Mouse (Mus musculus): ENCODE measurements at regions not wholly inside any gene's neighbourhood (a gene's known extent, or its start where the extent isn't known, plus 50 kb on each side); places are given as distances from the start of the nearest gene placed in this dataset.
"Not testable (repeated sequence)": the region's sequence is repeated elsewhere in the genome, so short reads cannot be mapped to it uniquely, and the experiment has no call there.

GRCm38 (mm10) chr12:15493640-15494039 is 323.1 kb downstream of the Trib2 start:
- DNase-seq: no peak
- 92% methylated on average over 2 of the region's 2 CpGs for WGBS
- Histone ChIP-seq H3K27me3 (ENCODE audit: control insufficient read depth, insufficient read depth, low read length) (no peaks in the 10 kb centered on the region), H3K36me3 (ENCODE audit: control insufficient read depth, insufficient read depth, low read length) (no peaks in the 10 kb centered on the region), H3K27ac (ENCODE audit: control insufficient read depth, insufficient read depth, low read length) (no peak overlapping the region), H3K4me1 (replicated peaks; ENCODE audit: control insufficient read depth, insufficient read depth, low read length) (no peaks in the 10 kb centered on the region), H3K4me3 (ENCODE audit: control insufficient read depth, insufficient read depth, low read length) (no peak overlapping the region)
- TF ChIP-seq POLR2A (IDR thresholded peaks at IDR 0.05; ENCODE audit: control insufficient read depth, extremely low read depth, insufficient read depth, low read length, poor library complexity) (no peak), CTCF (IDR thresholded peaks at IDR 0.05; ENCODE audit: borderline replicate concordance, control insufficient read depth, extremely low read depth, insufficient read depth, low read length, poor library complexity) (no peak)

- H3K27ac ChIP-seq (ENCODE audit: control insufficient read depth, insufficient read depth, low read length): no peak overlapping the region
- no peaks in the 10 kb centered on the region for H3K27me3 ChIP-seq (ENCODE audit: control insufficient read depth, insufficient read depth, low read length)
- H3K4me1 ChIP-seq (replicated peaks; ENCODE audit: control insufficient read depth, insufficient read depth, low read length): no peaks in the 10 kb centered on the region
- H3K4me3 ChIP-seq (ENCODE audit: control insufficient read depth, insufficient read depth, low read length): no peak overlapping the region
- whole genome bisulfite sequencing: 92% methylated on average over 3 of the region's 3 CpGs
- TF ChIP-seq POLR2A (IDR thresholded peaks at IDR 0.05; ENCODE audit: control insufficient read depth, extremely low read depth, insufficient read depth, low read length, poor library complexity) (no peak), CTCF (IDR thresholded peaks at IDR 0.05; ENCODE audit: borderline replicate concordance, control insufficient read depth, extremely low read depth, insufficient read depth, low read length, poor library complexity) (no peak)
- no peaks in the 10 kb centered on the region for H3K36me3 ChIP-seq (ENCODE audit: control insufficient read depth, insufficient read depth, low read length)
- DNase-seq: no peak
Observed at GRCm38 (mm10) chr12:15472741-15473140, 344.0 kb downstream of the Trib2 start.

GRCm38 (mm10) chr12:15459429-15459828 is 357.3 kb downstream of the Trib2 start:
- no peaks in the 10 kb centered on the region for H3K4me1 ChIP-seq (replicated peaks; ENCODE audit: control insufficient read depth, insufficient read depth, low read length)
- no peak overlapping the region for H3K4me3 ChIP-seq (ENCODE audit: control insufficient read depth, insufficient read depth, low read length)
- 100% methylated on average over 1 of the region's 1 CpGs for WGBS
- no peak for TF ChIP-seq CTCF (IDR thresholded peaks at IDR 0.05; ENCODE audit: borderline replicate concordance, control insufficient read depth, extremely low read depth, insufficient read depth, low read length, poor library complexity)
- no peak for TF ChIP-seq POLR2A (IDR thresholded peaks at IDR 0.05; ENCODE audit: control insufficient read depth, extremely low read depth, insufficient read depth, low read length, poor library complexity)
- no peaks in the 10 kb centered on the region for H3K36me3 ChIP-seq (ENCODE audit: control insufficient read depth, insufficient read depth, low read length)
- H3K27me3 ChIP-seq (ENCODE audit: control insufficient read depth, insufficient read depth, low read length): no peaks in the 10 kb centered on the region
- DNase-seq: no peak
- no peak overlapping the region for H3K27ac ChIP-seq (ENCODE audit: control insufficient read depth, insufficient read depth, low read length)

- not testable (repeated sequence) for H3K4me1 ChIP-seq (replicated peaks; ENCODE audit: control insufficient read depth, insufficient read depth, low read length); H3K36me3 ChIP-seq (ENCODE audit: control insufficient read depth, insufficient read depth, low read length); DNase-seq; H3K27ac ChIP-seq (ENCODE audit: control insufficient read depth, insufficient read depth, low read length); H3K4me3 ChIP-seq (ENCODE audit: control insufficient read depth, insufficient read depth, low read length); H3K27me3 ChIP-seq (ENCODE audit: control insufficient read depth, insufficient read depth, low read length)
Observed at GRCm38 (mm10) chr12:15456369-15456768, 360.4 kb downstream of the Trib2 start.

- no peak for DNase-seq
- no peak for TF ChIP-seq POLR2A (IDR thresholded peaks at IDR 0.05; ENCODE audit: control insufficient read depth, extremely low read depth, insufficient read depth, low read length, poor library complexity)
- TF ChIP-seq CTCF (IDR thresholded peaks at IDR 0.05; ENCODE audit: borderline replicate concordance, control insufficient read depth, extremely low read depth, insufficient read depth, low read length, poor library complexity): no peak
- 94% methylated on average over 2 of the region's 2 CpGs for WGBS
Observed at GRCm38 (mm10) chr12:15455744-15456143, 361.0 kb downstream of the Trib2 start.

GRCm38 (mm10) chr12:15449484-15449883 is 367.2 kb downstream of the Trib2 start:
- Histone ChIP-seq H3K27ac (ENCODE audit: control insufficient read depth, insufficient read depth, low read length) (no peak overlapping the region), H3K27me3 (ENCODE audit: control insufficient read depth, insufficient read depth, low read length) (no peaks in the 10 kb centered on the region), H3K4me1 (replicated peaks; ENCODE audit: control insufficient read depth, insufficient read depth, low read length) (no peaks in the 10 kb centered on the region), H3K4me3 (ENCODE audit: control insufficient read depth, insufficient read depth, low read length) (no peak overlapping the region), H3K36me3 (ENCODE audit: control insufficient read depth, insufficient read depth, low read length) (no peaks in the 10 kb centered on the region)
- no peak for DNase-seq
- TF ChIP-seq CTCF (IDR thresholded peaks at IDR 0.05; ENCODE audit: borderline replicate concordance, control insufficient read depth, extremely low read depth, insufficient read depth, low read length, poor library complexity): no peak
- WGBS: 85% methylated on average over 4 of the region's 4 CpGs

More at GRCm38 (mm10) chr12:15455744-15456143, 361.0 kb downstream of the Trib2 start:
- H3K4me1 ChIP-seq (replicated peaks; ENCODE audit: control insufficient read depth, insufficient read depth, low read length): no peaks in the 10 kb centered on the region
- no peaks in the 10 kb centered on the region for H3K27me3 ChIP-seq (ENCODE audit: control insufficient read depth, insufficient read depth, low read length)
- H3K36me3 ChIP-seq (ENCODE audit: control insufficient read depth, insufficient read depth, low read length): no peaks in the 10 kb centered on the region
- H3K27ac ChIP-seq (ENCODE audit: control insufficient read depth, insufficient read depth, low read length): no peak overlapping the region
- no peak overlapping the region for H3K4me3 ChIP-seq (ENCODE audit: control insufficient read depth, insufficient read depth, low read length)

- H3K27me3 ChIP-seq (ENCODE audit: control insufficient read depth, insufficient read depth, low read length): no peaks in the 10 kb centered on the region
- DNase-seq: no peak
- TF ChIP-seq CTCF (IDR thresholded peaks at IDR 0.05; ENCODE audit: borderline replicate concordance, control insufficient read depth, extremely low read depth, insufficient read depth, low read length, poor library complexity) (no peak), POLR2A (IDR thresholded peaks at IDR 0.05; ENCODE audit: control insufficient read depth, extremely low read depth, insufficient read depth, low read length, poor library complexity) (no peak)
- WGBS: 30% methylated on average over 4 of the region's 4 CpGs
- no peaks in the 10 kb centered on the region for H3K4me1 ChIP-seq (replicated peaks; ENCODE audit: control insufficient read depth, insufficient read depth, low read length)
- no peaks in the 10 kb centered on the region for H3K36me3 ChIP-seq (ENCODE audit: control insufficient read depth, insufficient read depth, low read length)
- H3K4me3 ChIP-seq (ENCODE audit: control insufficient read depth, insufficient read depth, low read length): no peak overlapping the region
- H3K27ac ChIP-seq (ENCODE audit: control insufficient read depth, insufficient read depth, low read length): no peak overlapping the region
Observed at GRCm38 (mm10) chr12:15416180-15416766, 400.4 kb downstream of the Trib2 start.
